Mouse (Mus musculus) embryonic facial prominence, embryonic 10.5 days (tissue): ENCODE data around the gene Krt6a. TPM values are rescaled to one million over a fixed set of nuclear protein-coding genes. Genes with fewer than 3 reads are reported as not detected.
A peak's percentile ranks its signal among the peaks of the same experiment; 100 is the strongest.
"Not testable (repeated sequence)": the region's sequence is repeated elsewhere in the genome, so short reads cannot be mapped to it uniquely, and the experiment has no call there.

Experiments
- DNase-seq: peaks from one replicate; pipeline ENCODE4 v3.0.0-alpha.2; 2017; ENCODE audit warnings: low spot score
- H3K27ac ChIP-seq: fragments of 300-500 bp; sonication (generic); replicated peaks from 2 replicates; pipeline ENCODE4 v1.5.1; 2016; ENCODE audit warnings: mild to moderate bottlenecking
- H3K27me3 ChIP-seq: fragments of 300-500 bp; sonication (generic); replicated peaks from 2 replicates; pipeline ENCODE4 v1.6.1; 2016; ENCODE audit warnings: low read depth, mild to moderate bottlenecking; ENCODE audit not compliant: poor library complexity, severe bottlenecking
- H3K36me3 ChIP-seq: fragments of 300-500 bp; sonication (generic); replicated peaks from 2 replicates; pipeline ENCODE4 v1.6.1; 2016; ENCODE audit warnings: mild to moderate bottlenecking, moderate library complexity
- H3K4me1 ChIP-seq: fragments of 300-500 bp; sonication (generic); 2 replicates; pipeline ENCODE4 v1.6.1; 2016
- H3K4me3 ChIP-seq: fragments of 300-500 bp; sonication (generic); 2 replicates; pipeline ENCODE4 v1.5.1; 2016; ENCODE audit warnings: mild to moderate bottlenecking, moderate library complexity
- H3K9me3 ChIP-seq: fragments of 300-500 bp; sonication (generic); 2 replicates; pipeline ENCODE4 v1.6.1; 2016; ENCODE audit warnings: mild to moderate bottlenecking
- WGBS: fragments of 180-500 bp; shearing (Covaris S2); methylation state at CpG from one replicate; pipeline ENCODE4 v1.1.7; 2016; 5-methylcytosine and 5-hydroxymethylcytosine counted together
- microRNA-seq: library from miRNA; unstranded; fragments of <30 nt; microRNA quantifications from one replicate; pipeline ENCODE4, GENCODE M21; 2017
- polyA plus RNA-seq: library from polyadenylated mRNA; unstranded; fragments of >200 nt; fragmentation: Nextera tagmentation; extraction: Ambion mirVana; gene quantifications from 2 replicates; pipeline ENCODE4 v1.2.1, GENCODE M21; 2016

Gene Krt6a
- polyA plus RNA-seq, 1 experiment from 2014 or later, result 0.09 TPM

- no peaks in the 10 kb centered on the region for H3K9me3 ChIP-seq
- no peak overlapping the region for H3K4me3 ChIP-seq
- peak; percentile 5 for DNase-seq
- H3K27me3 ChIP-seq, result no peaks in the 10 kb centered on the region
- no peak overlapping the region for H3K27ac ChIP-seq
- 76% methylated on average over 8 of the region's 8 CpGs for WGBS
- H3K4me1 ChIP-seq, result peaks cover 4% of the 10 kb centered on the region; the same call in 1 of the 2 replicates
- no peaks in the 10 kb centered on the region for H3K36me3 ChIP-seq
These were observed 5.8 kb upstream of the Krt6a start for GRCm38 (mm10) chr15:101699866-101700265.

- Histone ChIP-seq H3K27me3 (no peaks in the 10 kb centered on the region), H3K4me1 (peaks cover 4% of the 10 kb centered on the region; the same call in 1 of the 2 replicates), H3K9me3 (no peaks in the 10 kb centered on the region), H3K4me3 (no peak overlapping the region), H3K36me3 (no peaks in the 10 kb centered on the region), H3K27ac (no peak overlapping the region)
- 60% methylated on average over 3 of the region's 3 CpGs for WGBS
- DNase-seq, result no peak
These were observed 5.1 kb upstream of the Krt6a start for GRCm38 (mm10) chr15:101699192-101699591.

GRCm38 (mm10) chr15:101697326-101698188, 3.5 kb upstream of the Krt6a start:
- Histone ChIP-seq H3K4me1 (peaks cover 4% of the 10 kb centered on the region; the same call in 1 of the 2 replicates), H3K27me3 (no peaks in the 10 kb centered on the region), H3K27ac (no peak overlapping the region), H3K9me3 (no peaks in the 10 kb centered on the region), H3K36me3 (no peaks in the 10 kb centered on the region), H3K4me3 (no peak overlapping the region)
- no peak for DNase-seq
- WGBS, result 75% methylated on average over 8 of the region's 8 CpGs

GRCm38 (mm10) chr15:101690460-101690859, 3.6 kb downstream of the Krt6a start:
- not testable (repeated sequence) for H3K4me3 ChIP-seq, H3K36me3 ChIP-seq, H3K4me1 ChIP-seq, H3K27ac ChIP-seq, DNase-seq, H3K27me3 ChIP-seq, H3K9me3 ChIP-seq
- 91% methylated on average over 5 of the region's 5 CpGs for WGBS

GRCm38 (mm10) chr15:101688161-101688560, 5.9 kb downstream of the Krt6a start:
- H3K9me3 ChIP-seq, result no peaks in the 10 kb centered on the region
- H3K27ac ChIP-seq, result no peak overlapping the region
- no peaks in the 10 kb centered on the region for H3K4me1 ChIP-seq
- H3K27me3 ChIP-seq, result no peaks in the 10 kb centered on the region
- no peak overlapping the region for H3K4me3 ChIP-seq
- H3K36me3 ChIP-seq, result no peaks in the 10 kb centered on the region
- 55% methylated on average over 2 of the region's 2 CpGs for WGBS
- no peak for DNase-seq

- no peaks in the 10 kb centered on the region for H3K36me3 ChIP-seq
- no peaks in the 10 kb centered on the region for H3K4me1 ChIP-seq
- H3K27me3 ChIP-seq, result no peaks in the 10 kb centered on the region
- 83% methylated on average over 2 of the region's 2 CpGs for WGBS
- no peak within 1 kb of the TSS for H3K4me3 ChIP-seq
- DNase-seq, result no peak
- no peaks in the 10 kb centered on the region for H3K9me3 ChIP-seq
- H3K27ac ChIP-seq, result no peak within 1 kb of the TSS
These were observed 13.9 kb downstream of the Krt6a start, which contains the start of gene Krt6b for GRCm38 (mm10) chr15:101680187-101680586. Krt6b (minus strand) TSS chr15:101680287.

GRCm38 (mm10) chr15:101675978-101676377, 18.1 kb downstream of the Krt6a start:
- no peak for DNase-seq
- no peaks in the 10 kb centered on the region for H3K36me3 ChIP-seq
- H3K27me3 ChIP-seq, result no peaks in the 10 kb centered on the region
- no peaks in the 10 kb centered on the region for H3K9me3 ChIP-seq
- no peaks in the 10 kb centered on the region for H3K4me1 ChIP-seq
- H3K27ac ChIP-seq, result no peak overlapping the region
- H3K4me3 ChIP-seq, result no peak overlapping the region
- 84% methylated on average over 1 of the region's 1 CpGs for WGBS

- Histone ChIP-seq H3K36me3 (no peaks in the 10 kb centered on the region), H3K9me3 (no peaks in the 10 kb centered on the region), H3K4me3 (no peak overlapping the region), H3K27me3 (no peaks in the 10 kb centered on the region), H3K27ac (no peak overlapping the region), H3K4me1 (no peaks in the 10 kb centered on the region)
- 93% methylated on average over 5 of the region's 5 CpGs for WGBS
- DNase-seq, result no peak
These were observed 41.3 kb downstream of the Krt6a start for GRCm38 (mm10) chr15:101652736-101653265.

- H3K4me1 ChIP-seq, result no peaks in the 10 kb centered on the region
- no peaks in the 10 kb centered on the region for H3K27me3 ChIP-seq
- H3K36me3 ChIP-seq, result no peaks in the 10 kb centered on the region
- no peak within 1 kb of the TSS for H3K4me3 ChIP-seq
- no peaks in the 10 kb centered on the region for H3K9me3 ChIP-seq
- no peak within 1 kb of the TSS for H3K27ac ChIP-seq
- 79% methylated on average over 3 of the region's 3 CpGs for WGBS
- no peak for DNase-seq
These were observed 46.8 kb downstream of the Krt6a start, which contains the start of gene Gm5478 for GRCm38 (mm10) chr15:101647280-101647679. Gm5478 (minus strand) TSS chr15:101647380.

Small RNAs within 50 kb of the gene (microRNA-seq; reads per million reads assigned to microRNA genes)
- not detected for gene Gm44323
- gene Gm44342, result not detected
- not detected for gene Gm44383
- not detected for gene Gm44479

Other genes with a start within 250 kb of the Krt6a start
- not detected in 2 replicates for gene Krt88, start 246.6 kb downstream of the Krt6a start, polyA plus RNA-seq
- gene Krt81, start 230.6 kb downstream of the Krt6a start, polyA plus RNA-seq, result not detected in 2 replicates
- gene Krt86, start 220.8 kb downstream of the Krt6a start, polyA plus RNA-seq, result not detected in 2 replicates
- gene Krt83, start 202.8 kb downstream of the Krt6a start, polyA plus RNA-seq, result not detected in 2 replicates
- gene Gm49425, start 177.0 kb downstream of the Krt6a start, polyA plus RNA-seq, result not detected in 2 replicates
- not detected in 2 replicates for gene Krt84, start 161.5 kb downstream of the Krt6a start, polyA plus RNA-seq
- gene Krt82, start 143.6 kb downstream of the Krt6a start, polyA plus RNA-seq, result not detected in 2 replicates
- gene Krt90, start 131.4 kb downstream of the Krt6a start, polyA plus RNA-seq, result 0.24 and 0.50 TPM in 2 replicates
- gene Krt75, start 120.4 kb downstream of the Krt6a start, polyA plus RNA-seq, result 0.09 TPM in 2 replicates
- not detected in 2 replicates for gene Gm5414, start 66.1 kb downstream of the Krt6a start, polyA plus RNA-seq
- gene Gm5478, start 46.9 kb downstream of the Krt6a start, polyA plus RNA-seq, result not detected in 2 replicates
- gene Krt6b, start 14.0 kb downstream of the Krt6a start, polyA plus RNA-seq, result not detected in 2 replicates
- gene Krt5, start 18.6 kb upstream of the Krt6a start, polyA plus RNA-seq, result 1.1 and 5.4 TPM in 2 replicates
- not detected in 2 replicates for gene Krt71, start 48.8 kb upstream of the Krt6a start, polyA plus RNA-seq
- gene Krt72, start 92.2 kb upstream of the Krt6a start, polyA plus RNA-seq, result not detected in 2 replicates
- not detected in 2 replicates for gene Krt73, start 108.0 kb upstream of the Krt6a start, polyA plus RNA-seq
- gene Krt2, start 123.9 kb upstream of the Krt6a start, polyA plus RNA-seq, result not detected in 2 replicates
- gene Krt1, start 156.5 kb upstream of the Krt6a start, polyA plus RNA-seq, result 0.50 and 1.6 TPM in 2 replicates
- 0.06 TPM in 1 of 2 replicates, not detected in the other for gene Krt77, start 175.4 kb upstream of the Krt6a start, polyA plus RNA-seq
- not detected in 2 replicates for gene Krt76, start 198.6 kb upstream of the Krt6a start, polyA plus RNA-seq
- not detected in 2 replicates for gene Krt4, start 230.4 kb upstream of the Krt6a start, polyA plus RNA-seq
- 0.20 and 0.49 TPM in 2 replicates for gene Krt79, start 246.0 kb upstream of the Krt6a start, polyA plus RNA-seq